In the genomic region with DNA sequence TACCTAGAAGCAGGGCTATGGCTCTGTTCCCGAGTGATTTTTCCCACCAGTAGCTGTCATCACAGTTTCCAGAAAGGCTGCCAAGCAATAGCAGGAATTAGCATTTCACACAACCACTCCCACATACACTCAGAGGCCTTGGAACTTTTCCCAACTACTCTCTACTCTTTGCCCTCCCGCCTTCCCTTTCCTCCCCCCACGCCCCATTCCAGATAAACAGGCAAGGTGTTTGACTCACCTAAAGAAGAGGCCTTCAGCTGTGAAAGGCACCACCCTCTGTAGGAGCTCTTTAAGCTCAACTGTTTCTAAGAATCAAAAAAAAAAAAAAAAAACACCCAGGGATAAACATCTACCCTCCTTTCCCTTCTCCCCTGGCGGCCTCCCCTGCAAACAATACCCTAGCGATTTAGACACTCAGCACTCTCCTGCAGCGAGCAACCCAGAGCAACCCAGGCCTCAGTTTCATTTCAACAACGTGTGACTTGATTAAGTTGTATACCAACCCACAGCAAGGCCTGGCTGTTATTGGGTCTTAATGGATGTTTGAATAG, we compare ENCODE assay signal across 8 mouse cellular contexts. TPM values are rescaled to one million over a fixed set of nuclear protein-coding genes. Genes with fewer than 3 reads are reported as not detected.
DNase-seq lines count a peak whose midpoint lies in the region; ATAC-seq and TF ChIP-seq lines count a peak whose summit lies in the region.

No protein-coding gene starts in this region.

- H3K4me3 ChIP-seq in heart, postnatal 0 days (ENCODE audit: low read depth, low read length) = no peak overlapping the region

- no peaks in the 10 kb centered on the region for H3K36me3 ChIP-seq in heart, postnatal 0 days (replicated peaks; ENCODE audit: control insufficient read depth, insufficient read depth, low read length)

- peak; percentile 41 to 77 for DNase-seq in left cerebral cortex, postnatal 14 days (ENCODE audit: low spot score in 2 of 2)
- DNase-seq in left cerebral cortex, postnatal 36 days (ENCODE audit: low spot score in 2 of 2) = no peak
- peak; percentile 82 for DNase-seq in brain, embryonic 14.5 days (ENCODE audit: low read depth)
- peak; percentile 96 for DNase-seq in heart, postnatal 0 days (ENCODE audit: low spot score)
- peak; percentile 89 for DNase-seq in lung, postnatal 10 days
- no peak for DNase-seq in left cerebral cortex, postnatal 10 days (ENCODE audit: extremely low spot score in 1 of 2, low spot score in 2 of 2)
- no peak for DNase-seq in yolk sac, embryonic 10.5 days (ENCODE audit: low spot score)

- TF ChIP-seq EP300 in heart, postnatal 0 days (IDR thresholded peaks at IDR 0.05; ENCODE audit: low read depth) = peak; percentile 83; the same call in 1 of the 2 replicates

- peaks cover 15% of the 10 kb centered on the region; the same call in 1 of the 2 replicates for H3K4me1 ChIP-seq in heart, postnatal 0 days (ENCODE audit: control insufficient read depth, insufficient read depth)

- no peak overlapping the region for H3K9ac ChIP-seq in heart, postnatal 0 days (replicated peaks; ENCODE audit: low read depth, low read length)

- TF ChIP-seq CTCF in brain, embryonic 14.5 days (IDR thresholded peaks at IDR 0.05; ENCODE audit: borderline replicate concordance, extremely low read depth, insufficient read depth, insufficient read length) = no peak
- TF ChIP-seq CTCF in heart, postnatal 0 days (IDR thresholded peaks at IDR 0.05; ENCODE audit: low read depth) = no peak

- no peak overlapping the region for H3K4me2 ChIP-seq in heart, postnatal 0 days (ENCODE audit: low read depth, low read length)

- H3K9me3 ChIP-seq in heart, postnatal 0 days (replicated peaks; ENCODE audit: control insufficient read depth, low read length) = no peaks in the 10 kb centered on the region

- ATAC-seq in heart, postnatal 0 days (ENCODE audit: insufficient read depth, low read depth) = peak; percentile 86
- no peak for ATAC-seq in cerebellum, adult (ENCODE audit: insufficient number of reproducible peaks, low FRiP score, low TSS enrichment)

- no peak for TF ChIP-seq POLR2A in brain, embryonic 14.5 days (IDR thresholded peaks at IDR 0.05; ENCODE audit: borderline replicate concordance, extremely low read depth, insufficient read depth, insufficient read length, poor library complexity, severe bottlenecking)

- intact Hi-C loops in left cerebral cortex, postnatal 14 days (cut with DNase I) = no loop called here
- intact Hi-C loops in left cerebral cortex, postnatal 36 days (cut with DNase I) = no loop called here
- intact Hi-C loops in left cerebral cortex, postnatal 10 days (cut with DNase I) = no loop called here

- H3K27me3 ChIP-seq in heart, postnatal 0 days (ENCODE audit: control insufficient read depth, insufficient read depth, low read length) = no peaks in the 10 kb centered on the region

- 4% methylated on average over 7 of the region's 7 CpGs for WGBS in heart, postnatal 0 days

- peak overlapping the region; percentile 80 for H3K27ac ChIP-seq in heart, postnatal 0 days (ENCODE audit: low read depth)

RNA-seq across cellular contexts. Expression of a gene that starts 13.2 kb away (rescaled TPM):
- 10 to 100 TPM; 18.2 to 20.7 TPM for total RNA-seq in left cerebral cortex, postnatal 14 days (2021)
- total RNA-seq in left cerebral cortex, postnatal 36 days (2021) = 10 to 100 TPM; 23.3 to 30.2 TPM
- 25.4 and 26.1 TPM in 2 replicates for polyA plus RNA-seq in brain, embryonic 14.5 days (2012; rRNA removed)
- 41.8 and 48.8 TPM in 2 replicates for total RNA-seq in heart, postnatal 0 days (2014; rRNA removed; ENCODE audit: low replicate concordance)
- 60.3 and 64.6 TPM in 2 replicates for polyA plus RNA-seq in heart, postnatal 0 days (2015; fragmentation: Nextera tagmentation; extraction: Ambion mirVana)
- 10 to 100 TPM; 20.4 to 23.3 TPM for total RNA-seq in left cerebral cortex, postnatal 10 days (2021)

RNA-seq across cellular contexts. Expression of a gene that starts 21.9 kb away (rescaled TPM):
- 100 to 1,000 TPM; 134 to 144 TPM for total RNA-seq in left cerebral cortex, postnatal 14 days (2021)
- total RNA-seq in left cerebral cortex, postnatal 36 days (2021) = 100 to 1,000 TPM; 122 to 156 TPM
- 96.2 and 124 TPM in 2 replicates for polyA plus RNA-seq in brain, embryonic 14.5 days (2012; rRNA removed)
- total RNA-seq in heart, postnatal 0 days (2014; rRNA removed; ENCODE audit: low replicate concordance) = 28.1 and 45.8 TPM in 2 replicates
- 54.8 and 56.0 TPM in 2 replicates for polyA plus RNA-seq in heart, postnatal 0 days (2015; fragmentation: Nextera tagmentation; extraction: Ambion mirVana)
- 100 to 1,000 TPM; 145 to 150 TPM for total RNA-seq in left cerebral cortex, postnatal 10 days (2021)

RNA-seq across cellular contexts. Expression of a gene that starts 49.6 kb away (rescaled TPM):
- total RNA-seq in left cerebral cortex, postnatal 14 days (2021) = under 1 TPM; 0.18 to 0.19 TPM
- under 1 TPM; 0.39 to 0.52 TPM for total RNA-seq in left cerebral cortex, postnatal 36 days (2021)
- polyA plus RNA-seq in brain, embryonic 14.5 days (2012; rRNA removed) = 0.26 and 0.41 TPM in 2 replicates
- 0.12 TPM in 1 of 2 replicates, not detected in the other for total RNA-seq in heart, postnatal 0 days (2014; rRNA removed; ENCODE audit: low replicate concordance)
- not detected in 2 replicates for polyA plus RNA-seq in heart, postnatal 0 days (2015; fragmentation: Nextera tagmentation; extraction: Ambion mirVana)
- total RNA-seq in left cerebral cortex, postnatal 10 days (2021) = under 1 TPM; 0.18 to 0.39 TPM

Comparison
In these comparisons a context has a peak if more than half of its experiments do, and no peak if none do; other contexts are left out.
1. DNase-seq: peak in left cerebral cortex, postnatal 14 days (2 of 2), brain, embryonic 14.5 days (single experiment), heart, postnatal 0 days (single experiment) and lung, postnatal 10 days (single experiment); none in left cerebral cortex, postnatal 36 days (0 of 2), left cerebral cortex, postnatal 10 days (0 of 2) and yolk sac, embryonic 10.5 days (single experiment).